Mouse (Mus musculus): ENCODE data around the gene Tomm20.
"Not testable (repeated sequence)": the region's sequence is repeated elsewhere in the genome, so short reads cannot be mapped to it uniquely, and the experiment has no call there.

Tomm20 gene

GRCm38 (mm10) chr8:126918356-126918755, 27.3 kb downstream of the Tomm20 start:
- DNase-seq (ENCODE audit: low spot score), result no peak

GRCm38 (mm10) chr8:126917179-126917905, 28.3 kb downstream of the Tomm20 start:
- DNase-seq (ENCODE audit: low spot score), result no peak

GRCm38 (mm10) chr8:126916611-126917010, 29.0 kb downstream of the Tomm20 start:
- no peak for DNase-seq (ENCODE audit: low spot score)

GRCm38 (mm10) chr8:126914609-126915375, 30.9 kb downstream of the Tomm20 start:
- no peak for DNase-seq (ENCODE audit: low spot score)

GRCm38 (mm10) chr8:126914107-126914490, 31.5 kb downstream of the Tomm20 start:
- not testable (repeated sequence) for DNase-seq (ENCODE audit: low spot score)

DNA sequence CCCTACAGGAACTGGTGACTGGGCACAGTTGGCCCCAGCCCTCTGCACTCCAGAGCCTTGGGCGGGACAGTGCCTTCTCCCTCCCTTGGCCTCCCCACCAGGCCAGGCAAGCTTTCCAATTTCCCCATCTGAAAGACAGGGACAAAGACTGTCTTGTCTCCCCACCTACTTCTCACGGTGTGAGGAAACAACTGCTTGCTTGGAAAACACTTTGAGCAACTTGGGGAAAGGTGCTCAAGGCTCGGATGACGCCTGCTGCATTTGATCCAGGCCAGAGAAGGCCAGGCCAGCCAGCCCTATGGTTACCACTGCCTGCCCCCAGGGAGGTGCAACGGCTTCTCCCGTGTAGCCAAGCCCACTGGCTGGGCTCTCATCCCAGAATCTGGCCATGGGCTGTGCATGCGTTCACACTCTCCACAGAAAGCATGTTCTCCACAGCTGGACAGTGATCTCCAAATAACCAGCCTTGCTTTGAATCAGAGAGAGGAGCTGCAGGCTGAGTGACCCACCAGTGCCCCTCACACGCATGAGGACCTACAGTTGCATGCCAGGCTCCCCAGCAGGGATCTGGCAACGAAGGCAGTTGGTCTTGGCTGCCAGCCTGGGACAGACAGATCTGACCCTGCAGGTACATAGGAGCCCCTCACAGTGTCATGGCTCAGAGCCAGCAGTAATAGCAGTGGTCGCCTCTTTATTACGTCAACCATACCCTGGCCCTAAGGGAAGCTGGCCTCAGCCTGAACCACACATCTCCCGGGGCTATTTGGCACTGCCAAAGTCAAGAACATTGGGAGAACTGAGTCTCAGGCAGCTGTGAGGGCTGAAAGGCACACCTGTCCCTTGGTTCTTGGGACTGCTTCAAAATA, 32.2 kb downstream of the Tomm20 start:
- no peak for DNase-seq (ENCODE audit: low spot score)

- no peak for DNase-seq (ENCODE audit: low spot score)
Measured at GRCm38 (mm10) chr8:126909371-126909802, 36.3 kb downstream of the Tomm20 start.

DNA sequence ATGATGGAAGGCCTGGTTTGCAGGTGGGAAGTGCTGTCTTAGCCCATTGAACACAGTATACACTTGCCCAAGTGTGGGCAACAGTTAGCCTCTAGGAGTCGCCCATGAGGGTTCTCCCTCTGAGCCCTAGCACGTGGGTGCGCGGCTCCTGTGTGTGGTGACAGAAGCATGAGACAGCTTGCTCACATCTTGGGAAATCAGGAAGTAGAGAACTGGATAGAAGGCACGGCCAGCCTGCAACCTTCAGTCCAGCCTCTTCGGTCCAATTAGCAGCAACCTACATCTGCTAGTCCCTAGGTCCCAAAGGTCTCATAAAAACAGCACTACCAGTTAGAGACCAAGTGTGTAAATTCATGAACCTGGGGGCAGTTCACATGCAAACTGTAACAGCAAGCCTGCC, 36.8 kb downstream of the Tomm20 start:
- no peak for DNase-seq (ENCODE audit: low spot score)

DNA sequence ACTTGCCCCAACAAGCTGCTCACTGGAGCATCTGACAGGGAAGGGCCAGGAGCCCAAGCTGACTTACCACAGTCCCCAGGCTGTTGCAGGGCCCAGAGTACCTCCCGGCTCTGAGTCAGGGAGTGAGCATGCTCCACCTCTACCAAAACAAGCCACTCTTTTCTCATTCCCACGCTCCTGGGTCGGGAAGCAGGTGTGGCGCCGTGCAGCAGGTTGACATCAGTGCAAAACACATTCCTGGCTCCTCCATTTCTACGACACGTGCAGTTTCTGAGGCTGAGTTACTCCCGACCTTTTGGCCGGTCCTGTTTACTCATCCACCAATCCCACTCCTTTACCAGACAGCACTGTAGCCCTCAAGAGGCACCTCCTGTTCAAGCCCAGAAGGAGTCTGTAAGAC, 37.7 kb downstream of the Tomm20 start:
- DNase-seq (ENCODE audit: low spot score), result no peak

DNA sequence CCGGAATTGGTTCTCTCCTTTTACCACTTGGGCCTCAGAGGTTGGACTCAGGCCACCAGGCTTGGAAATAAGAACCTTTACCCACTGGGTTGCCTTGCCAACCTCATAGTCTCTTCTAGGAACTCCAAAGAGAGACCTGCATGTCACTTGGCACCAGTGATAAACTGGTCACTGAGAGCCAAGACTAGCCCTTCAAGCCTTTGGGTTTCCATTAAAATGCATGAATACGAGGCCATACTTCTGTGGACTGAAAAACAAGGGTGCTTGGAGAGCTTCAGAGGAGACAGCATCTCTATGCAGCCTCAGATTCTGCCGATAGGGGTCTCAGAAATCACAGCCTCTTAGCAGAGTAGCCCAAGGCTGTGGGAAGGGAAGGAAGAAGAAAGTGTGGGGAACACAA, 38.3 kb downstream of the Tomm20 start:
- DNase-seq (ENCODE audit: low spot score), result no peak

GRCm38 (mm10) chr8:126905387-126905786, 40.3 kb downstream of the Tomm20 start:
- no peak for DNase-seq (ENCODE audit: low spot score)

- DNase-seq (ENCODE audit: low spot score), result no peak
Measured at GRCm38 (mm10) chr8:126903927-126904326, 41.7 kb downstream of the Tomm20 start.

DNA sequence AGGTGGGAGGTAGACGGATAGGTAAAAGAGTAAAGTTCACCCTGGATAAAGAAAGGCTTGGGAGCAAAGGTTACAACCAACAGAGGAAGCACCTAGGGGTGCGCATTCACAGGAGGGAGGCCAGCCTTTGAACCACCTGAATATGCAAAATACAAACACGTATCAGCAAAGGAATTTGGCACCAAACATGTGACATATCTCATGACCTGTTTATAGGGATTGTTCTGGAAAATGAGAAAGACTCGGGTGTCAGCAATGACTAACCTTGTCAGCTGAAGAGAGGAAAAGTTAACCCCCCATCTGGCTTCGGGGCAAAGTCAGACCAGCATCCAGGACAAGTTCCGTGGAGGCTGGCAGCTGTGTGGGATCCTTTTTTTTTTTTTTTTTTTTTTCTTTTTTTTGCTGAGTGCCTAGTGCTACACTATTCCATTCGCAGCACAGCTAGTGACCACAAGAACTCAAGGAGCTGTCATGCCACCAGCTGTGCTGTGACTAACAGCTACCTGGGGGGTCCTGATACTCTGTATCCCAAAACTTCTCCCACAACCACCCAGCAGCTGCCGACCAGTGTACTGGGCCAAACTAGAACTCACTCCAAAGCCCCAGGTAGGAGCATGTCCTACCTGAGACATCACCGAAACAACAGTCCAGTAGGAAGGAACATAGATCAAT, 42.3 kb downstream of the Tomm20 start:
- DNase-seq (ENCODE audit: low spot score), result no peak

- no peak for DNase-seq (ENCODE audit: low spot score)
Measured at GRCm38 (mm10) chr8:126901612-126902011, 44.0 kb downstream of the Tomm20 start.

DNA sequence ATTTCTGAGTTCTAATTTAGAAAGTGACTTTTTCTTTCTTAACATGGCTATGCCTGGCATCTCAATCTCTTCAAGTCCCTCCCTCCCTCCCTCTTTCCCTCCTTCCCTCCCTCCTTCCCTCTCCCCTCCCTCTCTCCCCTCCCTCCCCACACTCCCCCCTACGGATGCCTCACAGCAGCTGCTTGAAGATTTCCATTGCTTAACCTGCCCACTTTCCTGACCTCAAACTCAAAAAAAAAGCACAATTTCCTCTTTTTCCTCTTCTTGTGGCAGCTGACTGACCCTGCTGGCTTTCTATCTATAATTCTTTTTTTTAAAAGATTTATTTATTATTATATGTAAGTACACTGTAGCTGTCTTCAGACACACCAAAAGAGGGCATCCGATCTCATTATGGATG, 44.6 kb downstream of the Tomm20 start:
- DNase-seq (ENCODE audit: low spot score), result no peak

DNA sequence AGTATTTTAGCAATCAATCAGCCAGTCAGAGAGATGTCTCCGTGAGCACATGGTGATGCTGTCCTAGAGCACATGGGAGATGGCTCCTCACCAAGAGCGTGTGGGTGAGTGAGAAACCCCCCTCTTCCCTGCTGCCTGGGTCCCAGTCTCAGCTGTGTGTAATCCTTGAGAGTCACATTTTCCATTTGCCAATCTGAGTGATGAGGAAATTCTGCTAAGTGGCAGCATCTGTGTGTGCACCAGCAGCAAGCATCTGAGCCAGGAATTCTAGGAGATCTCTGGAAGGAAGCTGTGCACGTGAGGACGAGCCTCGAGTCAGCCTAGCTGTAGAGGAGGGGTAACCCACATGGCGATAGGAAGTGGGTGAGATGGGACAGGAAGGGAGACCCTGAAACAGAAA, 50.5 kb downstream of the Tomm20 start:
- no peak for DNase-seq (ENCODE audit: low spot score)

GRCm38 (mm10) chr8:126887639-126888006, 58.0 kb downstream of the Tomm20 start:
- DNase-seq (ENCODE audit: low spot score), result no peak

DNA sequence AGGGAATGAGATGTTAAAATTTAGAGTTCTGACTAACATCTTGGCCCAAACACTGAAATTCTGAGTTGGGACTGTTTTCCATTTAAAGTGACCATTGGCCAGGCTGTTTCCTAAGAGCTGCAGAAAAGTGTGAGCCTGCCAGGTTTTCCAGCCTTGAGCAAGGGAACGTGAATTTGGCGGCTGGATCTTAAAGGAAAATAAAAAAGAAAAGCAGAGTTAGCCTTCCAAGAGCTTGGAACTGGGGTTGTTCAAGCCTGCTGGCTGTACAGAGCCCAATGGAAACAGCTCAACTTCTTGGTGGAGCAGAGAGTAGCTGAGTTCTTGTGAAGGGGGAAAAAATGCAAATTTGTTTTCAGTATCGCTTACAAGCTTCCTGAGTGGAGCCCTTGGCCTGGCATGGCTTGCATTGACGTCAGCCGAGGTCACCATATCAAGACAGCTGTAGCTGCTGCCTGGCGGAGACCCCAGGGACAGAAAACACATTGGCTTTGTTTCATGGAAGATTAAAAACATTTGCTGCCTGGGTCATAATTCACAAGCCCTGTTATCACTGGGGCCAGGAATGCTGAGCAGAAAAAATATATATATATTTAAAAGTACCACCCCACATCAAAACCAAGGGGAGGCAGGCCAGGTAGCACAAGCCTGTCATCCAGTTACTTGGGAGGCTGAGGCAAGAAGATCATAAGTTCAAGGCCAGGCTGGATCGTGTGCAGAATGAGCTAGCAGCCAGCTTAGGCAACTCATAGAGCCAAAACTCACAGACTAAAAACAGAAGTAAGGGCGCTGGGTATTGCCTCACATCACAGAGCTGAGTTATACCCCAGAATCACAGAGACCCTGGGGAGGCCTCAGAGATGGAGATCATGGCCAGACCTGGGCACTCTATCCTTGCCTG, 58.7 kb downstream of the Tomm20 start:
- DNase-seq (ENCODE audit: low spot score), result no peak

GRCm38 (mm10) chr8:126885554-126886485, 59.8 kb downstream of the Tomm20 start:
- no peak for DNase-seq (ENCODE audit: low spot score)

All from spleen, adult 12 weeks (tissue).